Mouse (Mus musculus) gonadal fat pad, adult 2 months (tissue): ENCODE data around the gene B3gnt8. TPM values are rescaled to one million over a fixed set of nuclear protein-coding genes. Genes with fewer than 3 reads are reported as not detected.
"Not testable (repeated sequence)": the region's sequence is repeated elsewhere in the genome, so short reads cannot be mapped to it uniquely, and the experiment has no call there.

Experiments
- DNase-seq: peaks from one replicate; pipeline ENCODE4 v3.0.0-alpha.2; 2012; ENCODE audit warnings: low read depth
- polyA plus RNA-seq: library from polyadenylated mRNA; depleted of rRNA; stranded (reverse); fragments of >200 nt; gene quantifications from 2 replicates; pipeline ENCODE4 v1.2.3, GENCODE M21; 2012; rRNA removed

The B3gnt8 gene
- 13.8 and 15.5 TPM in 2 replicates for polyA plus RNA-seq

DNA sequence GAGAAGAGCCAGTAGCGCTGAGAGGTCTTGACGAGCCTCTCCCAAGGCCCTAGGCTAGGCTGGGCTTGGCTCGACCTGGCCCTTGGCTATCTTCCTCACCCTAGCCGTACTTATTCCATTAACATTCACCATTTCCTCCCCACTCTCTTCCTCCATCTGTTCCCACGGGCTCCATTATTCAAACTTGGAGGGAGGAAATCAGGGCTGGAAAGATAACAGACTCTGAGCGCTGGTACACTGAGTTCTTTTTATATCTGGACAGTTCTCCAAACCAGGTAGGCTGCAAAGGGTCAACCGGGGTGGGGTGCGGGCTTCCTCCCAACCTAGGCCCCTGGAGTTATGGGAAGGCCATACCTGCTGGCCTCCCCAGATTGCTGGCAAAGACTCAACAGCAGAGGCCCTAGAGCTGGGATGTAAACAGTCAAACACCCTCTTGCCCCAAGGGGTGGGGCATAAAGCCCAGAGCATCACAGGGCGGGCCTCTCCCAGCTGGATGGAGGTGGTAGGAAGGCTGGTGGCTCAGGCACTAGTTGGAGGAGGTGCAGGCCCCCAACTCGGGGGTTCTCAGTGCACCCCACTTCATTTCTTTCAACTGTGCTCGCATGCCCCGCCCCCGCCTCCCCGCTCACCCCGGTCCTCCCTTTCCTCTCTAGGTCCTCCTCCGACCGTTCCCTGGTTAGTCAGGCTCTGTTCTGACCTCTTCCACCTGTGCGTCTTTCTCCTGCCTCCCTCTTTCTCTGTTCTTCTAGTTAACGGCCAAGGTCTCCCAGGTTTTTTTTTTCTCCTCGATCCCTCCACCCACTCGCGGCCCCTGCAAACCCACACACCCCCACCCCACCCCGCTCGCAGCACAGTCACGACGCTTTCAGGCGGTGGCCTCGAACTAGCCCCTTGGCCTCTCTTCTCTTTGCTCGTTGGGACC is at the start of gene B3gnt8:
Gene B3gnt8, plus strand, starts transcription at position 146 of the 922 bp plus-strand sequence.
- DNase-seq, result no peak

DNA sequence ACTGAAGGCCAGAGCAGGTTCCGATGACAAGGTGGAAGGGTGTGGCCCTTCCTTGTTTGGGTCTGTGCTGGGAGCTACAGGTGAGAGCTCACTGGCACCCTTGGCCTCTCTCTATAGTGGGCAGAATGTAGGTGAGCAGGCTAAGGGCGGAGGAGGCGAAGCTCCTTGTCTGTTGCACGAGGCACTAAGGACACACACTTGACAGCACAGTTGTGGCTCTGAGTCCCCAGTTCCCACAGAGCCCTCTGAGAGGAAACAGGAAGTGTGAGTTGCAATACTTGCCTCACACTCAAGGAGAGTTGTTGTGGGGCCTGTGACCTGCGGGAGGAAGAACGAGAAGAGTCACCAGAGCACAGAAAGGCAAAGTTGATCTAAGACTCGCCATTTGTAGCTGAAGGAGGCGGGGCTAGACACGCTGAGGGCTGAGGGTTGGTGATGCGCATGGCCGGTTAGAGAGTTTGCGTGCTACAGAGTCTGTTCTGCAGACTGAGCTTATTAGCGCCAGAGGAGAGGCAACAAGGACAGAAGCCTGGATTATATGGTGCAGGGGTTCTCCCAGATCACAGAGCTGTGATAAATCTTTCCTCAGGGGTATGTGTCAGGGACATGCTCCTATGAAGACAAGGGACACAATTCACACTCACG is 49.5 kb upstream of the B3gnt8 start:
- DNase-seq, result not testable (repeated sequence)

DNA sequence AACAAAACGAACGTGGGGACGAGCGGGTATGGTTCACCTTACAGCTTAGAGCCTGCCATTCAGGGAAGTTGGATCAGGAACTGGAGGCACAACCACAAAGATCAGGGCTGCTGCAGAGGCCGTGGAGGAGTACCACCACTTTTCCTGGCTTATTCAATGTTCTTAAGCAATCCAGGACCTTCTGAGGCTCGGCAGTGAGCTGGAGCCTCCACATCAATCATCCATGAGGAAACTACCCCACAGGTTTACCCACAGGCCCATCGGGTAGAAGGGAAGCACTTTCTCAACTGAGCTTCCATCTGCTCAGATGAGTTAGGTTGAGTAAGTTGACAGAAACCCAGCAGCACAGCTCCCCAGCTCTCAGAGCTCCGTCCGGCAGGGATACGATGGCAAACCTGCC is 47.0 kb upstream of the B3gnt8 start:
- no peak for DNase-seq

DNA sequence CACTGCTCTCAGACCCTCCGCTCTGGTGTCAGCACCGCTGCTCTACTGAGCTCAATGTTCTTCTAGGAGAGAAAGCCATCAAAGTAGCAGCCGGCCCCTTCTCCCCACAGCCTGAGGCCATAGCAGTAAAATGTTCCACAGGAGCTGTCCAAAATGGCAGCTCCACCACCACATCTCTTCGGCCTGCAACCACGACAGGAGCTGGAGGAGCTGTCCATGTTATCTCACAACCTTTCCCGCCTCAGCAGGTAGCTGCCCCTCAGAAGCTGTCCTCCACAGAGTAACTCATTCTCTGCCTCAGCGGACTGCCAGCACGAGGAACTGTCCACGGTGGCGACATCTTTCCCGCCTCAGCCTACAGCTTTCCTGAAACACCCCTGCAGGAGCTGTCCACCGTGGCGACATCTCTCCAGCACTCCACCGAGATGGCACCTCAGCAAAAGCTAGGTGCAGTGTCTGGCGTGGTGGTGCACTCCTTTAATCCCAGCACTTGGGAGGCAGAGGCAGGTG is 44.1 kb upstream of the B3gnt8 start:
- DNase-seq, result no peak

DNA sequence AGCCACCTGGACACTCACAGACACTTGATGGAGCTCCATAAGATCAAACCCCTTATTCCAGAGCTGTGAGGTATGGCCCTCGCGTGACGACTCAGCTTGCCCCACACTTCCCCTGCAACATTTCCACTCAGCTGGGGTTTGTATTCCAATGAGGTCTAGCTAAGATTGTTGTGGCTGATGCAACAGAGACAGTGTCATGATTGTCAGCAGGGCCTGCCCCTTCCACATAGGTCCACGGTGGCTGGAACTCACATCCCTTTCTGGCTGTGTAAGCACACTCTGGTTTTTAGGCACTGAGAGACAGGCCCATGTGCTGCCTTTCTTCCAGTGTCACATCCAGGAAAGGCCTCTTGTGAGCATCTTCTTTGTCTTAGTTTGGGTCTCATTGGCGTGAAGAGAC is 41.8 kb upstream of the B3gnt8 start:
- DNase-seq, result no peak

DNA sequence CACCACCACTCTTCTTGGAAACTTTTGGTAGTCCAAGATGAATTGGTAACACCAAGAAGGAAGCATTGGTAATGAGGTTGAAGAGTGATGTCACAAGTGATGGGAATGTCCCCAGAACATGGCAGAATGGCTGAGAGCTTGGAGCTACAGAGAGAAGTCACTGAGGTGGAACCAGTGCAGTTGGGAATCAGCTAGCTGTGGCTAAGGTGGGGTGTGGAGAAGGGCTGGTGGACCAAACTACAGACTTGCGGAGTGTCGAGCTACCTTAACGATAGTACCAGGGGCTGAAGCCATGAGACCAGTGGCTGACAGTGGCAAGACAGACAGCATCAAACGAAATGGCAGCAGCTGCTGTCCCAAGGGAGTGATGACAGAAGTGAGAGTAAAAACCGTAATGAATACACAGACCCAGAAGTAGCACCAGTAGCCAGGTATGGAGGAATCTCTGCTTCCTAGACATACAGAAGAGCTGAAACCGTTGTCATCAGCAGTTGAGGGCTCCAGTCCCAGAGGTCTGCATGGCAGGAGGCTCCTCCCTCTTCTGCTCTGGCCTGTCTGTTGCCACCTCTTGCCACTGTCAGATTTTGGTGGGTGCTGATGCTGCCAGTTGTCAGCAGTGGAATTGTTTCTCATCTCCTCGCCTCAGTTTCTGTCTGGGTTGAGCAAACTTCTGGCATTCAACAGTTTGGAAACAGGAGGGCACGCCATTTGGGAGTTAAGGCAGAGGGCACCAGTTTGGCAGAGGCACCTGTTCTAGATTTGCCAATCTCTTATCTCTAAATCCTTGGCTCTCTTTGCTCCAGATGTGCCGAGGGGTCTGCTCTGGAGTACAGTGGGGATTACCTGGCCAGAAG is 40.9 kb upstream of the B3gnt8 start:
- DNase-seq, result no peak

DNA sequence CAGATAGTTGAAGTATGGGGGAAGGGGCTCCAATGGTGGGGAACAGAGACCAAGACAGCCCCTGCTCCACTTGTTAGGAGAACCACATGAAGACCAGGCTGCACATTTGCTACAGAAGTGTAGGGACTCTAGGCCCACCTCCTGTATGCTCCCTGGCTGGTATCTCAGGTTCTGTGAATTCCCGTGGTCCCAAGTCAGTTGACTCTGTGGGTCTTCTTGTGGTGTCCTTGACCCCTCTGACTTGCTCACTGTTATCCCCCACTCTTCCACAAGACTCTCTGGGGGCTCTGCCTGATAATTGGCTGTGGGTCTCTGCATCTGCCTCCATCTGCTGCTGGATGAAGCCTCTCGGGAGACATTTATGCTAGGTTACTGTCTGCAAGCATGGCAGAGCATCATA is 35.2 kb upstream of the B3gnt8 start:
- DNase-seq, result no peak

DNA sequence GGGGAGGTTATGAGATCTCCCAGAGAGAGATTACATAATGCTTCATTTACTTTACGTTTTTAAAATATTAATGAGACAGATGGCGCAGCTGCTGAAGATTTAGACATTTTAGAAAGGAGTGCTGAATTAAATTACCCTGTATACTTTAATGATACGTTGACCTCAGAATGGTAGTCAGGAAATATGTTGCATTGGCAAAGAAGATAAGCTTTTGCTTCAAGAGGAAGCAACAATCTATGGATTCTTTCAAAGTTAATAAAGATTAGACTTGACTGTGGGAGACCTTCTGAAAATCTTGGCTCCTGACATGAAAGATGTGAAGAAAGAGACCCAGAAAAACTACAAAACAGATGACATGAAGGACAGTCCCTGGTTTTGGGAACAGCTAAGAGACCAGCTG is 32.6 kb upstream of the B3gnt8 start:
- no peak for DNase-seq

DNA sequence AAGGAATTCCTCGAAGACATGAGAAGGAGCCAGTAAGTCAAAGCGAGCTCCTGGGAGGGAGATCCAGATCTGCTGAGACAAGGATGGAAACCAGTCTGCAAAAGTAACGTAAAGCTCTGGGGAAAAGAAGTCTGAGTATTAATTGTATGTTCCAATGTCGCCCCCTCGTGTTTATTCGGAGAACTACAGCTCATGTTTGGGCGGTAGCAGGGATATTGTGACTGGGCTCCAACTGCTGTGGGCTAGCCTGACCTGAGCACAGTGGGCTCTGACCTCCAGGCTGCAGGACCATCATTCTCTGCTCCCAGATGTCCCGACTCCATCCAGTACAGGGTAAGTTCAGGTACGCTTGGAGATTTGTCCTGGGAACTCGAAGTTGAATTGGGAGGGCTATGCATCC is 26.8 kb upstream of the B3gnt8 start:
- no peak for DNase-seq

DNA sequence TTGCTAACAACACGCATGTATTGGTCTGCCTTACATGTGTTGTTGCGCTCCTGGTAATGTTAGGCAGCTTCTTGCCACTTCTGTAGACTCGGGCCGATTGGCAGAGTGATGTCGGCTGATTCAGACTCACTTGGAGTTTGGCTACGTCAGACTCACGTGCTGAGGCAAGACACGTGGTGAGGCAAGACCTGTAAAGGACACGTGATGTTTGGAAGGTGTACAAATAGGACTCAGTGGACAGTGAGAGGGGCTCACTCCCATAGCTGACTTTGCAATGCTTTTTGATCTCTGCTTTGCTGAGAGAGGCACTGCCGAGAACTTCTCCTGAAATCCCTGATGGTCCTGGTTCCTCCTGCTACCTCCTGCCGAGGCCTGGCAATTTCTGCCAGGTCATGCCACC is 25.8 kb upstream of the B3gnt8 start:
- DNase-seq, result no peak

DNA sequence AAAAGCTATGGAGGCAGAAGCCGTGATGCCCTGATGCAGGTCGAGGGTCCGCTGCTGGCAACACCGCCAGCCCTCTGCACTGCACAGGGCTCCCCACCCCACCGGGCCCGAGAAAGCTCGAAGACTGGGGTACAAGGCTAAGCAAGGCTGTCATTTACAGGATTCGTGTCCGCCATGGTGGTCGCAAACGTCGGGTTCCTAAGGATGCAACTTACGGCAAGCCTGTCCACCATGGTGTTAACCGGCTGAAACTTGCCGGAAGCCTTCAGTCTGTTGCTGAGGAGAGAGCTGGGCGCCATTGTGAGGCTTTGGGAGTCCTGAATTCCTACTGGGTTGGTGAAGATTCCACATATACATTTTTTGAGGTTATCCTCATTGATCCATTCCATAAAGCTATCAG is 25.1 kb upstream of the B3gnt8 start:
- no peak for DNase-seq

DNA sequence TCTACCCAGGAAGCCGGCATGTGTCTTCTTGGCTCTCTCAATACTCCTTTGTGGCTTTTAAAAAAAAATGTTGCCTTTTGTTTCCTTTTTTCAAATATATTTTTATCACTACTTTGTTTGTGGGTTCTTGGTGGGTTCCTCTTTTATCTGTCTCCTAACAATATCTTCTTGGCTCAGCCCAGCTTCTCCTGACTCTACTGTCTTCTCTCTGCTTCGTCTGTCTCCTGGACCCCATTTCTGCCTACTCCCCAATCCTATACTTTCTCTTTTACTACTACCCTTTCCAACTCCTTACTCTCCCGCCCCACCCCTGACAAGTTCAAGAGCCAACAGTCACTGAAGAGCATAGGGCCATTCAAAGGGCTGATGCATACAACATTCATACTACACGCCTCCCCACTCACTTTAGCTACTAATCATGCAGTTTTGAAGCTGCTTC is 19.8 kb upstream of the B3gnt8 start:
- no peak for DNase-seq

DNA sequence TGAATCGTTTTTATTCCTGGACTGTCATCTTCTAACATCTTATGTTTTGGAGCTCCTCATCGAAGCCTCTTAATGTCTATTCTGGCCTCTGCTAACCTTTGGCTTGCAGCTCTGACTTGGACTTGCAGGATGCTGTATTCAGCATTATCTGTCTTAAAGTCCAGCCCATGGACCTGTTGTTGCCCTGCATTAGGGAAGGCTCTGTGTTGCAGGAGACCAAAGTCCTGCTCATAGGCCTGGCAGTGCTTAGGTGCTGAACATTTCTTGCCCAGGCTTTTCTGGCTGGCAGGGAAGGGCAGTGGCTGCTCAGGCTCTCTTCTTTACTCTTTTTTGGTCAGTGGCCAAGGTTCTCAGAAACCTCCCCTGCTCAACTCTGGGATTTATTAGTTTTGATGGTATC is 19.3 kb upstream of the B3gnt8 start:
- no peak for DNase-seq

DNA sequence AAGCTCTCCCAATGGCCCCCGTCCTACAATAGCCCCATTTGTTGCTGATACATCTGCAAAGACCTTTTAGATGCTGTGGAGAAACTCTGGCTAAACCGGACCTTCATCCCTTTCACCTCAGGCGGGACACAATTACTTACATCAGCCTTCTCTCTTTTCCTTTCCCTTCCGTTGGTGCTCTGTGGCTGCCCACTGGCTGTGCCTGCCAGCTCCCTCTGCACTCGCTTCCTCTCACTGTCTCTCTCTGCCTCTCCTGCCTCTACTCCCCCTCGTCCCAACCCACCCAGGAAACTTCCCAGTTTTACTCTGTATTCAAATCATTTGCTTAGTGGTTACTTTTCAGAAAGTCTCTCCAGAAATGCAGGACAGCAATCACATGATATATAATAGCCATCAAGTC is 16.4 kb upstream of the B3gnt8 start:
- DNase-seq, result no peak

DNA sequence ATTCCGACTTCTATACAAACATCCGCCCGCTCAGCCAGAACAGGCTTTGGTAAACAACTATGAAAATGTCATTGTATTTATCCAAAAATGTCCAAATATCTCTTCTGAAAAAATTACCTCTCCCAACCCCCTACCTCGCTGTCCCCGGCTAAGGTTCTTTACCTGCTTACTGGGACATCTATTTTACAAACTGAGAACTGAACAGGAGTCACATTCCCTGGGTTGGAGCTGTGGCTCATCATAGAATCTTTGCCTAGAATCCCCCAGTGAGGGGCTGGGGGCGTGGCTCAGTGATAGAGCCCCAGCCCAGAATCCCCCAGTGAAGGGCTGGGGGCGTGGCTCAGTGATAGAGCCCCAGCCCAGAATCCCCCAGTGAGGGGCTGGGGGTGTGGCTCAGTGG is 15.0 kb upstream of the B3gnt8 start:
- no peak for DNase-seq

DNA sequence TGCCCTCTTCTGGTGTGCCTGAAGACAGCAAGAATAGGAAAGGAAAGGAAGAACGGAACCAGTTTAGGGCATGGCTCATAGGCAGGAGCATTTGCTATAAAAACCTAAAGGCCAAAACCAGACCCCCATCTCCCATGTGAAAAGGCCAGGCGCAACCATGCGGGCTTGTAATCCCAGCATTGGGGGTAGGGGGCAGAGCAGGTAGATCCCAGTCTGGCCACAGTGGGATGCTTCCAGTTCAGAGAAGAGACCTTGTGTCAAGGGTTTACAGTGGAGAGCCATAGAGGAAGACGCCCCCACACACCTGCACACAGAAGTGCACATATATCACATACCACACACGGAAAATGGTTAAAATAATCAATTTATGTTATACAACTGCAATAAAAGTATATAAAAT is 12.4 kb upstream of the B3gnt8 start:
- no peak for DNase-seq

DNA sequence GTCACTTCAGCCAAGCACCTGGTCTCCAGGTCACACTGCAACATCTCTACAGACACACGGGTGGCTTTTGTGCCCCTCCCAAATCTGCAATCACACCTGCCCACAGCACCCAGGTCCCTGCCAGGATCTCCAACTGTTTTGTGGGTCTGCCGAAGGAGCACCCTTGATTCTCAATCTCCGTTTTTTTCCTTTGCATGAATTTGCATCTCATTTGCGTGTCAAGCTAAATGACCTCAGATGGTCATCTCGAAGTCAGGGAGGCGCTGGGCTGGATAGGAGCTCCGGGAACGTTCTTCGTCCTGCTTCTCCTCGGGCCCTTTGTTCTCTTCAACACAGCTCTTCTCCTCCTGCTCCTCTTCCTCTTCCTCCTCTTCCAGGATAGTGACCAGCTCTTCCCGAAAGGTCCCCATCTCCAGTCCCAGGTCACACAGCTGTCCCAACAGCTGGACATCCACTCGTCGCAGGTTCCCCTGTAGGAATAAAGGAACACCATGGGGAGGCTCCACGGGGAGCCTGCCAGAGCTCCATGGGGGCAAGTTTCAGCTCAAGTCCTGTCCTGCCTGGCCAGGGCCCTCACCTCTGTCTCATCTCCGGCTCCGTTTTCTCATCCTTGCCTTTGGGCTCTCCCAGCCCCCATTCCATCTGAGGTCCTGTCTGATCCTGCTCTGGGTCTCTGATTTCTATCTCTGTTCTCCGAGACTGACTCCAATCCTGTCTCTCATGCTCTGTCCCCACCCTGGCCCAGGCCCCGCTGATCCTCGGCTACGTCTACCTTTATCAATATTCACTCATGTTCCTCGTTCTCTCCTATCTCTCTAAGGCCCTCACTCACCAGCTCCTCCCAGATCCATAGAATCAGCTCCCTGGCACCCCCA is 11.4 kb upstream of the B3gnt8 start:
- no peak for DNase-seq

DNA sequence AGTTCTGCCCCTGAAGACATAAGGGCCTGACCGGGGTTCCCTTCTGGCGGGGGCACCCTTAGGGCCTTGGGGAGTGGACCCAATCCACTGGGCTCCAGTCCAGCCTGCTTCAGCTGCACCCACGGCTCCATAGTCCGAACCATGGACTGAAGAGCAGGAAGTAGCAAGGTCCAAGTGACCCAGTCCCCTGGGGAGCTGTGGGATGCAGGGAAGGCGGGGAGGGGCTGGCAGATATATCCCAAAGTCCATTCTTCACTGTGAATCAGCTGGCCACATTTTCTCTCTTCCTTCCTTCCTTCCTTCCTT is 10.8 kb upstream of the B3gnt8 start, which contains the start of gene Erich4:
Gene Erich4, minus strand, starts transcription at position 187 of the 306 bp plus-strand sequence.
- DNase-seq, result no peak

DNA sequence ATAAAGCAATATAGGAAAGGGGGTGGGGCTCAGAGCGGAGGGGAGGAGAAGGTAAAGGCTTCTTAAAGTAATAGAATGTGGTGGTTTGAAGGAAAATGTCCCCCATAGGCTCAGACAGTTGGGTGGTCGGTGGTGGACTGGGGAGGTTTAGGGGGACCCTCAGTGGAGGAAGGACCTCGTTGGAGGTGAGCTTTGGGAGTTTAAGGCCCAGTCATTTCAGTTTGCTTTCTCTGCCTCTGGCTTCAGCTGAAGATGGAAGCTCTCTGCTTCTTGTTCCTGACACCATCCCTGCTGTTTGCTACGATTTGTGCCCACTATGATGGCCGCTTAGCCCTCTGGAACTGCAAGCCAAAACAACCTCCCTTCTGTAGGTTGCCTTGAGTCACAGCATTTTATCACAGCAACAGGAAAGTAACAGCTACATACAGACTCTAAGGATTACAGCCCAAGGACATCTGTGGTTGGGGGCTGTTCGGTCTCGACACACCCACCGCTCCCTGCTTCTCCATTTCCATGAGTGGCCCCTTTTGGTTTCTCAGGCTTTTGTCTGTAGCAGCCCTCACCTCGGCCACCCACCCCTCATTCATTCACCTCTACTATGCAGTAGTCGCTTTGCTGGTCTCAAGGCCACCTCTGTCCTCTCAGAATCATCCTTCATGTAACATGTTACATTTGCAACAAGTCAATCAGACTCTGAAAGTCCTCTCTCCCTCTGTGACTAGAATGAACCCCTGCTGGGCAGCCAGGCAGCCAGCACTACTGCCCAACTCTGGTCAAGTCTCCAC is 8.9 kb upstream of the B3gnt8 start:
- DNase-seq, result no peak
